Mouse (Mus musculus) embryonic stem cell, embryonic (primary cell): Measurements from ENCODE around the gene Rab19.

Source experiments
- CTCF ChIA-PET, 4 experiments: fragments of 300-600 bp in 2 of 4; fragments of 350-600 bp in 2 of 4; sonication (Branson Sonifier 250); formaldehyde crosslinking; loops; one replicate each; lab custom pipeline; 2022; ENCODE audit warnings: inconsistent platforms in 2 of 4; lab: Charles Lee
- POLR2A ChIA-PET, 4 experiments: fragments of 300-600 bp in 2 of 4; fragments of 350-600 bp in 2 of 4; sonication (Branson Sonifier 250); formaldehyde crosslinking; loops; one replicate each; lab custom pipeline; 2022; ENCODE audit warnings: antibody characterized with exemption in 4 of 4, inconsistent platforms in 1 of 4; lab: Charles Lee

Gene Rab19

DNA sequence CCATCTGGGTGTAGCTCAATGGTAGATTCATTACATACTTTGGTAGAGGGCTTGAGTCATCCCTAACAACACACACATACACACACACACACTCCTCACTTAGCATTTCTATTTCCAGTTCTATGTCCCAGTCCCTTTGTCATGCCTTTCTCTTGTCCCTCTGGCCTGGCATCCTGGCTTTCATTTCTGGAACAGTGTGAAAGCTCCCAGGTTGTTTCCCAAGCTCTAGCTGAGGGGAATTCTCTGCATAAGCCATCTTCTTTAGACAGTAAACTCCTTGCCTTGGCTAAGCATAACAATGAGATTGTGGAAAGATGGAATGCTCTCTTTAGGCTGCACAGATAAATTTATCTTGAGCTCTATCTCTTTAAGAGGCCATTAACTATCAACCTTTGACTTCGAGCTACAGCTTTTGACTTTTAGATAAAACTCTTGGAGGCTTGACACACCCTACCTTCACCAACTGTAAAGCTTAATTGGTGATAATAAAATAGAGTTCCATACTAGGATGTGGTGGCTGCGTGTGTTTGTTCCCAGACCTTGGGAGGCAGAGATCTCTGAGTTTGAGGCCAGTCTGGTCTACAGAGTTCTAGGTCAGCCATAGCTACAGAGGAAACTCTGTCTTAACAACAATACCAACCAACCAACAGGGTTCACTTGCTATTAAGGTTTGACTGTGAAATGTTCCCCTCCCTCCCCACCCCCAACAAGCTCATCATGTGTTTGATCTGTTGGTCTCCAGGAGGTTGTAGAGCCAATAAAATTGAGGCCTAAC lies 53.3 kb downstream of the Rab19 start:
- CTCF ChIA-PET: interaction anchor here in 3 of 4 experiments (0.5 to 2.1 kb wide), 12 partner anchors 11 to 1020 kb away, joined by 3 to 11 read pairs (median 7); partner anchors contain the start of gene Mkrn1 (in 1 of the 3)
- POLR2A ChIA-PET: interaction anchor here (0.5 to 7.4 kb wide), 42 partner anchors 8 to 147 kb away, joined by 3 to 265 read pairs (median 4); partner anchors contain the start of genes Mkrn1 (in 4 of the 4) and Slc37a3 (in 2 of the 4)

DNA sequence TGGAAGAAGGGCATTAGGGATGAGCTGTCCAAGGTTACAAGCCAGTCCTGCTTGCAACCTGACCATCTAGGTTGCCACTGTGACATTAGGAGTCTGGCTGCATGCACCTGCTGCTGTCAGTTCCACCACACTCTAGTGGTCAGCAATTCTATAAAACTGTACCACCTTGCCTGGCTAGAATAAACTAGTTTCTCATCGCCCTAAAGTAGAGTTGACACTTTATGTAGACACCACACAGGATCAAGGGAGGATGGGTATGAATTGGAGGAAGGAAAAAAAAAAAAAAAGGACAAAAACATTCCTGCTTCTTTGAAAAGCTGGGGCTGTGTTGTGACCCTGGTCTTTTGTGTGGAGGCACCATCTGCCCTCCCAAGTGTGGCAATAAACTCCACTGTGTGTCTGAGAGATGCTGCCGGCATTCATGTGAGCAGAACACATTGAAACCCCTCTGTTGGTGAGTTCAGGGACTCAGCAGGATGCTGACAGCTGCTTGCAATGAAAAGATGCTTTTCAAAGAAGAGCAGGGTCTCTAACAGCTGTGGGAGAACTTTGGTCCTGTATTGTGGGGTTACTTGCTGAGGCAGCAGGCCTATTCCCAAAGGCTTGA lies 54.0 kb downstream of the Rab19 start:
- CTCF ChIA-PET: interaction anchor here in 3 of 4 experiments (0.5 to 2.1 kb wide), 13 partner anchors 10 to 1020 kb away, joined by 3 to 11 read pairs (median 5); partner anchors contain the start of gene Mkrn1 (in 1 of the 3)
- POLR2A ChIA-PET: interaction anchor here (0.6 to 7.4 kb wide), 39 partner anchors 8 to 1670 kb away, joined by 3 to 265 read pairs (median 5); partner anchors contain the start of genes Mkrn1 (in 3 of the 4) and Slc37a3 (in 2 of the 4)

DNA sequence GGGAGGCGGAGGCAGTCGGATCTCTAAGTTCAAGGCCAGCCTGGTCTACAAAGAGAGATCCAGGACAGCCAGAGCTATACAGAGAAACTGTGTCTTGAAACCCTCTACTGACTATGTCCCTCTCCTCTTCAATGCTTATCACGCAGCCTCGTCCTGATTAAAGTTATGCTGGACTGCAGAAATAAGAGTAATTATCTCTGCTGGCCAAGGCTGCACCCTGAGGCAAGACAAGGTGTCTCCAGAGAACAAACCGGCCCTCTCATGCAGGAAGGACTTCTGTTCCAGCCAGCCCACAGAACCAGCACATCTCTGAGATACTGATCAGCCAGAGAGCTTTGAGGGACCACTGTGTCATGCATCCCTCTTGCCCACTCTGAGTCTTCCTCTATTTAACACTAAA lies 54.9 kb downstream of the Rab19 start:
- CTCF ChIA-PET: interaction anchor here in 1 of 4 experiments (1.9 kb wide), 1 partner anchor 10 kb away, joined by 11 read pairs; no protein-coding TSS in a partner anchor
- POLR2A ChIA-PET: interaction anchor here (0.5 to 7.4 kb wide), 14 partner anchors 10 to 890 kb away, joined by 3 to 265 read pairs (median 30); partner anchors contain the start of gene Mkrn1 (in 2 of the 4)

DNA sequence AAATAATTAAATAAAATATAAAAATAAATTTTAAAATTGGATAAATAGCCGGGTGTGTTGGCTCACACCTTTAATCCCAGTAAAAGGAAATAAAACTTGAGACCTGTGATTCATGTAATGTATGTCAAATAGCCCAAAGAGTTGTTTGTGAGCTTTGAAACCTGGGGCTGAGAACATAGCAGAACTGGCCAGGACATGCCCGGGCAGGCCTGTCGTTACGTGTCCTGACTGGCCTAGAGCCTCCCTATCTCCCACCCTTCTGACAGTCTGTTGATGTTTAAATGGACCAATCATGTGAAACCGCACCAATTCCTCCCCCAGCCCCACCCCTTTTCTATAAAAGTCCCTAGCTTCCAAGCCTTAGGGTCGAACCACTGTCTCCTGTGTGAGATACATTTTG lies 56.5 kb downstream of the Rab19 start:
- CTCF ChIA-PET: interaction anchor here in 3 of 4 experiments (0.9 to 1.1 kb wide), 3 partner anchors 8 to 142 kb away, joined by 3 read pairs; no protein-coding TSS in a partner anchor
- POLR2A ChIA-PET: interaction anchor here (0.5 to 14.0 kb wide), 30 partner anchors 9 to 957 kb away, joined by 3 to 1035 read pairs (median 5); partner anchors contain the start of genes Mkrn1 (in 4 of the 4), Slc37a3 (in 2 of the 4), Adck2 (in 1 of the 4) and Dennd2a (in 1 of the 4)
